Mouse (Mus musculus) left cerebral cortex, postnatal 10 days (tissue): ENCODE measurements at regions not wholly inside any gene's neighbourhood (a gene's known extent, or its start where the extent isn't known, plus 50 kb on each side); places are given as distances from the start of the nearest gene placed in this dataset.

Source experiments
- DNase-seq, 2 experiments: peaks; one replicate each; pipeline ENCODE4 v3.0.0; 2021 to 2022; ENCODE audit warnings: low spot score in 2 of 2, mixed read lengths in 1 of 2; ENCODE audit errors: extremely low spot score in 1 of 2
- intact Hi-C: fragments of 180-260 bp; cut with DNase I; formaldehyde crosslinking; loops from one replicate; pipeline ENCODE4 v1.15.1; 2025

DNA sequence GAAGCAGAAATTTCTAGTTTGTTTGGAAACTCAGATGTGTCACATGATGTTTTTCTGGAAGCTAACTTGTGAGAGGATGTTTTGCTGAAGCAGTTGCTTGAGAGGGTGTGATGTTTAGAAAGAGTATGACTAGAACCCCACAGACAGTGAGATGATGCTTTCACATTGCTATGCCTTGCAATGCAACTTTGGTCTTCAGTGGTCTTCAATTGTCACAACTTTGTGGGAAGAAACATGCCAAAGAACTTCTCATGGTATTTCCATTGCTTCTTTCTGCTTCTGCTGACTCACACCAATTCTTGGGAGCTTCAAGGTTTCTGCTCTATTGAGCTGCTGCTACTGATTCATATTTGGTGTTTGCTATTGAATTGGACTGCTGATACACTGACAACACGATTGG, 365.3 kb upstream of the Tmem229a start:
- no peak for DNase-seq
- intact Hi-C loops: no loop called here

- intact Hi-C loops: no loop called here
- peak in 1 of 2 experiments; percentile 7 for DNase-seq
These were observed 364.3 kb upstream of the Tmem229a start for GRCm38 (mm10) chr6:25320291-25320844.

DNA sequence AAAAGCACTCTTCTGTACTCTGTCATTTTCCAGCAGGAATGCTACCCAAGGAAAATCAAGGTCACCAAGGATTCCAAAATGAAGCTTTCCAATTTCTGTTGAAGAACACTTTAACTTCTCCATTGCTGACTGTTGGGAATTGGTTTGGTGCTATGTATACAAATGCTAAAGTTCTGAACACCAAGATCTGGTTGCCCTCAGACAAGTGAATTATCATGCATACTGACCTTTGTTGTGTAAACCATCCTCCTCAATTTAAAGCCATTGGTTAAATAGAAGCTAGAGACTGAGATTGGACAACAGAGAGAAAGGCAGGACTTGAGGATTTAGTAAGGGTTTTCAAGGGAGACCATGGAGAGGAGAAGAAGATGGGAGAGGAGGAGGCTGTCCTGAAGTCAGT, 351.4 kb upstream of the Tmem229a start:
- intact Hi-C loops: no loop called here
- no peak for DNase-seq

GRCm38 (mm10) chr6:25304844-25305504, 348.9 kb upstream of the Tmem229a start:
- intact Hi-C loops: no loop called here
- DNase-seq: no peak

GRCm38 (mm10) chr6:25291613-25292012, 335.5 kb upstream of the Tmem229a start:
- intact Hi-C loops: no loop called here
- DNase-seq: no peak

GRCm38 (mm10) chr6:25287591-25287990, 331.5 kb upstream of the Tmem229a start:
- DNase-seq: no peak
- intact Hi-C loops: no loop called here

GRCm38 (mm10) chr6:25286313-25286712, 330.2 kb upstream of the Tmem229a start:
- DNase-seq: no peak
- intact Hi-C loops: no loop called here

GRCm38 (mm10) chr6:25278509-25278908, 322.4 kb upstream of the Tmem229a start:
- intact Hi-C loops: no loop called here
- no peak for DNase-seq

- no peak for DNase-seq
- intact Hi-C loops: no loop called here
These were observed 321.8 kb upstream of the Tmem229a start for GRCm38 (mm10) chr6:25277703-25278447.

DNA sequence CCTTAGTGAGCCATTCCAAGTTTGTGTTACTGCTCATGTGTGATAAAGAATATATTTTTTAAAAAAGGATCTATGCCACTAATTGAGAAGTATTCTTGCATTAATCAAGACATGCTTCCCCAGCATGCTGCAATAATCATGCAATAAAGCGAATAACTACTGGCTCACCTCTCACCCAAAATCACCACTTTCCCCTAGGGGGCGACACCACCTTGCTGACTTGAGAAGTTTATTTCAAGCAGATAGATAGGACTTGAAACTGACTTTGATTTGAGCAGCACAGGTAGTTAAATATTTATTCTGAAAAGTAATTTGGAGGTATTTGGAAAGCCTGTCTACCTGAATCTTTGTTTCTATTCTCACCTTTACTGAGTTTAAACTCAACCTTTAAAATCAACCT, 320.1 kb upstream of the Tmem229a start:
- intact Hi-C loops: no loop called here
- DNase-seq: peak in 1 of 2 experiments; percentile 30

DNA sequence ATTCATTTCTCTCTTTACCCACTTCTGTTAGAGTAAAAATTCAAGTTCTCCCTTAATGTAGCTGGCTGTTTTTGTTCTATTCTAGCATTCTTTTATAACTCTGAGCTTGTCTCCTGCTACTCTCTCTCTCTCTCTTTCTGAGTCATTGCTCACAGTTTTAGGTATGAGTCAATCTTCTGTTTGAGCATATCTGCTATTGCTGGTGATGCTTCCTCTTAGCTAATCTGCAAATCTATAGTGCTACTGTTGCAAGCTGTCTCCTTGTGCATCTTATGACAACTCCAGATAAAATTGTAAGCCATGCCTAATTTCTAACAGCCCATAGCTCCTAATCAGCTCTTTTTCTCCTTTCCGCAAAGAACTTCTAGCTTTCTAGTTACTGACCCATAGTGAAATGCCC, 304.5 kb upstream of the Tmem229a start:
- intact Hi-C loops: no loop called here
- DNase-seq: no peak

DNA sequence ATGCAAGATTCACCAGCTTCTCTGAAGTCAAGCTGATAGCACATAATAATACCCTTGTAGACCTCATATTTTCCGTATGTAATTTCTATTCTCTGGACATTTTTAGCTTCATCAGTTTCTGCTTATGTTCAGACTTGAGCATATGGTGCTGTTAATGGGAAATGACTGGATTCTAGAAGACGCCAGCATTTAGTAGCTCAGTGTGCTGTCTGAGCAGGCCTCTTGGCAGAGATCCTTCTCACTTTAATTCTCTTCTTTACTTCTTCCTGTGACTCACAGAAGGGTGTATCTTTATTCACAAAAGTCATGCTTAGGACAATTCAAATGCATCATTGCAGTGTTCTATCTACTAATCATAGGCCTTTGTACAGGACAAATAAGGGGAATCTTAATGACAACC, 299.7 kb upstream of the Tmem229a start:
- intact Hi-C loops: no loop called here
- DNase-seq: no peak

DNA sequence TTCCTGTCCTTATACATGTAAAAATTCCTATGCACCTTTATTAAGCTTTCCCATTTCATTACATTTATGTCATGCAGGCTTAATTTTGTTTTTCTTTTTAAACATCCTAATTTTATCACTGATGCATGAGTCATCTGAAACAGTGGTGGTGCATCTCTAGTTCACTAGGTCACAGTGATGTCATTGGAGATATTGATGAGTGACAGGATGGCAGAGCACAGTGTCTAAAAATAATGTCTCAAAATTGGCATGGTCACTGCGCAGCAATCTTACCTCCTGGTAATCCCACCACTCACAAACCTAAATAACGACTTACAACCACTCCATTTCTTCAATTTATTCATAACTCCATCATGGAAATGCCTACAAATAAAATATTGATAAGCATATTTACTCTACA, 280.9 kb upstream of the Tmem229a start:
- DNase-seq: no peak
- intact Hi-C loops: no loop called here

DNA sequence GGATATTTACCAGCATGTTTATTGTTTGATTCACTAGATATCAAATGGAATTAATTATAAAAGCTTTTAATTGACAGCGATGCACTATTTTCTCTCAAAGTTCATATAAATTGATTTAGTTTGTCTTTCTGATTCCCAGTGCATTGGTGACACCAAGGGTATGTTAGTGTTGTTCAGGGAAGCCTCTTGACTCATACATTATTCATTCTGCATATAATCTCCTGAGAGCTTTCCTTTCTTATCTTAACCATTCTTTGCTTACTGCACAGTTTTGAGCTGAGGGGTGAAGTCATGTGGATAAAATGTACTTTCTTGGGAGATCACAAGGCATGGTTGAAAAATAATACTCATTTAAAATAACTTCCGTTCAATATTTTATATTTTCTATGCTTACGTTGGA, 280.5 kb upstream of the Tmem229a start:
- intact Hi-C loops: no loop called here
- DNase-seq: no peak
